Mouse (Mus musculus) megakaryocyte, adult 5-6 weeks (primary cell): ENCODE data around the gene Mtx3. TPM values are rescaled to one million over a fixed set of nuclear protein-coding genes. Genes with fewer than 3 reads are reported as not detected.
"Not testable (repeated sequence)": the region's sequence is repeated elsewhere in the genome, so short reads cannot be mapped to it uniquely, and the experiment has no call there.

Experiments used
- ATAC-seq: 2 replicates; pipeline ENCODE4 v1.8.0; 2016; ENCODE audit warnings: mild to moderate bottlenecking, inconsistent platforms; ENCODE audit not compliant: poor library complexity, severe bottlenecking
- total RNA-seq, 2 experiments: library from RNA; stranded (forward) in 1 of 2; stranded (reverse) in 1 of 2; fragments of 153-499, 151-499 nt in 1 of 2; fragments of 221-1000, 200-1000 nt in 1 of 2; gene quantifications; 2 replicates each; pipeline versions ENCODE4 v1.2.3 to v1.2.4; 2015 to 2017

The Mtx3 gene
- total RNA-seq (2015) (2.3 and 4.1 TPM in 2 replicates), total RNA-seq (2017) (3.3 TPM in 2 replicates)

DNA sequence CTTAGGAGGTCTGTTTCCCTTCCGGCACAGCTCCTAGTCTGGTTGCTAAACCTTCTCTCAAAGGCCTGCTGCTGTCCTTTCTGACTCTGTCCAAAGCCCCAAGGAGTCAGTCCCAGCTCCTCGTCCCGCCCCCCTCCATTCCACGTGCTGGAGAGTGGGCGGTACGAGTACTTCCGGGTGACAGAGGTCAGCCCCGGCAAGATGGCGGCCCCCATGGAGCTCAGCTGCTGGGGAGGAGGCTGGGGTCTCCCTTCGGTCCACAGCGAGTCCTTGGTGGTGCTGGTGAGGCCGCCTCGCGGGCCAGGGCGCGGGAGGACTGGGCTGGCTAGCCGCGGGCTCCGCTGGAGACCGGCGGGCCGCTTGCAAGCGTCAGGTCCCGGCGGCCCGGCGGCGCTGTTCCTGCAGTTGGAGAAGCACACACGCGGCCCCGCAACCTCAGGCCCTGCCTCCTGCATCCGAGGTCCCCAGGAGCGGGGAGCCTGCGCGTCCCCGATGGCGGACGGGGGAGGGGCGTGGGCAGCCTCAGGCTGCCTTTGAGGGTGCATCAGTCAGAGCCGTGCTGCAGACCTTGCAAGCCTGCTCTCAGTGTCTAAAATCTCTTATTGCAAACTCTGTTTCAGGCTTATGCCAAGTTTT is at the start of gene Mtx3:
Gene Mtx3, plus strand, starts transcription at position 175 of the 636 bp plus-strand sequence.
- peak; percentile 98 for ATAC-seq

DNA sequence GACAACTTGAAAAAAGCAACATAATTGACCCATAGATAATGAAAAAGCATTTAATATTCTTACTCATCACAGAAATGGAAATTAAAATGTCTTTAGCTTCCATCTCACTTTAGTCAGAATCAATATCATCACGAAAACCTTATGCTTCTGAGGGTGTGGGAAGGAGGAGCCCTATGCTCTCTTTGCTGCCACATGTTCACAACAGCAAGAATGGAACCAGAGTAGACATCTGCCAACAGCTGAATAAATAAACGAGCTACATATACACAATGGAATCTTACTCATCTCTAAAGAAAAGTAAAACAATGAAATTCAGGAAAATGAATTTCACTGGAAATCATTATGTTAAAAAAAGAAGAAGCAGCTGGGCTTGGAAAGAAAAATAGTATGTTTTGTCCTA is 45.7 kb upstream of the Mtx3 start:
- no peak for ATAC-seq

DNA sequence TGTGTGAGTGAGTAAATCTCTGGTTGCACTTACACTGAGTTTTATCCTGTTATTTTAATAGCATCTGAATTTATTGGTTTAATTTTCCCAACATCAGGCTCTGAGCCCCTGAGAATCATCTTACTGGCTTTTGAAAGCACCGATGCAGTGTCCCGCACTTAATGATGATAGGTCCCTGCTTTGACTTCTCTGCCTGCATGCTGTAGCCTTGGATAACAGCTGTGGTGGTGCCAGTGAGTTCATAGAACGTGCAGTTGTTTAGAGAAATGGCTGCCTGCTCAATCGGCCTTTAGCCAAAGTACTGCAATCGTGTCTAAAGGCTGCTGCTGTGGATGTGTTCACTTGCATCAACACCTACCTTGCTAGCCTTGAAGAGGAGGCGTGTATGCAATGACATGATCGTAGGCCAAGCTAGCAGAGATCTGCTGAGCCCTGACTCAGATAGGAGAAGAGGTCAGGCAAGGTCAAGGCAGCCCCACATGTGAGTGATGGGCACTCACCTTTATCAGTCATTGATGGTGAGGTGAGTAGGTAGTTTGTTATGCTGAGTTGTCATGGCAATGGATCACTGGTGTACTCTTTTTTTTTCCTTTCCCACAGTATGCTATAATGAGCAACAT is 45.1 kb upstream of the Mtx3 start:
- ATAC-seq, result no peak

DNA sequence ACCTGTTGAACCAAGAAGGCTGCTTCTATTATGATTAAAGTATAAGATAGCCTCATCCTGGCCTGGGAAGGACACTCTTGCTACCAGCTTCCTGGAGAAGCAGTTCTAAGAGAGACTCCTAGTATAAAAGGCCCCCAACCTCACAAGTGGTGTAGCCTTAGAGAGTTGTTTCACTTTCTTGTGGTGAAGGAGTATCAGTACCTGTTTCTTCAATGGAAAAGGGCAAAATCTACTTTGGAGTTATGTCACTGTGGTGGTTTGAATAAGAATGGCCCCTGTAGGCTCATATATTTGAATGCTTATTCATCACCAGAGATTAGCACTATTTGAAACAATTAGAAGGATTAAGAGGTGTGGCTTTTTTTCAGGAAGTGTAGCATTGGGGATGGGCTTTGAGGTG is 37.8 kb upstream of the Mtx3 start:
- ATAC-seq, result no peak

DNA sequence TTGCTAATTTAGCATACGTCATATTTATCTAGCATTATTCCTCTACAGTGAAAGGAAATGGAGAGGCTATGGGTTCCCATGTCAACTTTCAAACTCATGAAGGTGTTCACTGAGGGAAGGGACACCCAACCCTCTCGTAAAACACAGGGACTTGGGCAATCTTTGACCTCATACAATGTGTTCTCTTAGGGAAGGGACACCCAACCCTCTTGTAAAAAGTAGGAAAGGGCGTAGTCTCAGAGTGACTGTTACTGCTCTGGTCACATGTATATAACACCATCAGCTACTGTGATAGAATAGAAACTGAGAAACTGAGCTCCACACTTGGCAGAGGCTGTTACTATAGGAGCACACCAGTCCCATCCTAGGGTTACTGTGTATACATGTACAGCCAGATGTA is 36.7 kb upstream of the Mtx3 start:
- no peak for ATAC-seq

DNA sequence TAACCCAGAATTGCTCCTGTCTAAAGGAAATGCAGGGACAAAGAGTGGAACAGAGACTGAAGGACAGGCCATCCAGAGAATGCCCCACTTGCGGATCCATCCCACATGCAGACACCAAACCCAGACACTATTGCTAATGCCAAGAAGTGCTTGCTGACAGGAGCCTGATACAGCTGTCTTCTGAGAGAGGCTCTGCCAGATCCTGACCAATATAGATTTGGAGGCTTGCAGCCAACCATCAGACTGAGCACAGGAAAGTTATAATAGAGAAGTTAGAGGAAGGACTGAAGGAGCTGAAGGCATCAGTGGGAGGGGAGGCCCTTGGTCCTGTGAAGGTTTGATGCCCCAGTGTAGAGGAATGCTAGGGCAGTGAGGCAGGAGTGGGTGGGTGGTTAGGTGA is 34.0 kb upstream of the Mtx3 start:
- not testable (repeated sequence) for ATAC-seq

DNA sequence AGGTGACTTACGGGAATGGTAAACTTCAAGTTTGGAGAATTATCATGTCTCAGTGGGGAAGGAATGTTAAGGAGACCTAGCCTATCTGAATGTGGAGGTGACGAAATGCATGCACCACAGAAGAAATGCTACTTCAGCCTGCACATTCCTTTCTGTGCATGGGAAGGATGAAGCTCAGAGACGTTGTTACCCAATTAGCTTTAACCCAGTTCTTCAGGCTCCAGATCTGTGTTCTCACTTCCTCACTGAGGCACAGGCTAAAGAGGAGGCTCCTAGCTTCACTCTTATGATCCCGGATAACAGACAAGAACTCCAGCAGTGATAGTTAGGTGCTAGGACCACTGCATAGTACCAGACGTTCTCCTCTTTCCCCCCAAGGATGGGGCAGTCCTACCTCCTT is 28.2 kb upstream of the Mtx3 start:
- peak; percentile 79 for ATAC-seq

DNA sequence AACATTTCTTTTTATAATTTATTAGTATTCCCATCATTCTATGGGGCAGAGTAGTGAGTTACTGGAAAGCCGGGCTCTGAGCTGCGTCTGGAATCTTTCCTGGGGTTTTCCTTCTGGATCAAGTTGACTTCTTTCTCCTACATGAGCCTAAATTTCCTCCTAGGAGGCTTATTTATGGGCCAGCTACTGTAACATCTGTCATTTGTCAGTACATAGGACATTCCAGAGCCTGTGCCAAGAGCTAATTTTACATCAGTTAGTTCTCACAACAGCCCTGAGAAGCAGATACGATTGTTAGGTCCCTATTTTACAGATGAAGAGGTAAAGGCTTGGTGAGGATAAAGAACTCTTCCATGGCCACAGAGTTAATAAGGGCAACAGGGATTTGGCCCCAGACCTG is 27.2 kb upstream of the Mtx3 start:
- no peak for ATAC-seq

DNA sequence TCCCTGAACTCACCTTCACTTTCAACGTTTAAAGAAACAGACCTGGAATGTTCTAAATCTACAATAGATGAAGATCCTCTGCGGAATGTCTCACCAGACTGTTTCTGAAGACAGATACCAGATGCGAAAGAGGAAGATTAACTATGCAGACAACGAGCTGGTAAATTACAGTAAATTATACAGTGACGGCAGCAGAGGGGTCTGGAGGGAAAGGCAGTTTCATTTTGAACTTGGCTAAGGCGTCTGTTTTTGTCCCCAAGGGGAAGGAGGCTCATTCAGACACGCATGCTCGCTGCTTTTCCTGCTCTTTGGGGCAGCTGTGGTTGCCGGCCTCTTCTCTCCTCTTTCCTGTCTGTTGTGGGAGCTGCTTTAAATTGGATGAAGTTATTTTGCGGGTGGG is 15.7 kb upstream of the Mtx3 start:
- peak; percentile 55 for ATAC-seq

DNA sequence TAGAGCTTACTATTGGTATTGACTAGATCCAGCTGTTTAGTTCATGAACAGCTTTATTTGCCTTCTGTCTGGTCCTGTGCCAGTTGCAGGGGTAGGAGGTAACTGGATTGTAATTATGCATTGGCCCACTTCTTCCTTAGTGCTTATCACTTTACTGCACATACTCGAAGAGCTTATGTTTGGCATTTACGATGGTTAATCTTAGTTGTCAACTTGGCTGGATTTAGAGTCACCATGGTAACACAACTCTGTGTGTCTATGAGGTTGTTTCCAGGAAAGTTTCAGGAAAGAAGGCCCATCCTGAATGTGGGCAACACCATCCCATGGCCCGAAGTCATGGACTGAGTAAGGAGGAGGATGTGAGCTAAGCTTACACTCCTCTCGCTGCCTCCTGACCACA is 11.4 kb upstream of the Mtx3 start:
- no peak for ATAC-seq

DNA sequence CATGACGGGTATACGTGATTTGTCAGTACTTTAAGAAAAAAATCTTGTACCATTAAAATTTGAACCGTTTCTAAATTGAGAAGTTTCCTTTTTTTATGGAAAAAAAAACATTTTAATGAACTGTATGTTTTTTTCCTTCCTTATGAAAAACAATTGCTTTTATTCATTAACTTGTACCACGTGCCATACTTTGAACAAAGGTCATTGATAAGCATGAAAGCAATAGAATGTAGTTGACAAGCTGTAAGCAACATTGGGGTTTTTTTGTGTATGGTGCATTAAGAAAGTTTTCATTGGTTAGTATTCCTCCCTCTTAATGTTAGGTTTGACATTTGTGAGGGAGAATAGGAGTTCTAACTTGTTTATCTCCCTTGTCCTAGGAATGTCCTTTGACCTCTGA is 1.9 kb downstream of the Mtx3 start:
- no peak for ATAC-seq

DNA sequence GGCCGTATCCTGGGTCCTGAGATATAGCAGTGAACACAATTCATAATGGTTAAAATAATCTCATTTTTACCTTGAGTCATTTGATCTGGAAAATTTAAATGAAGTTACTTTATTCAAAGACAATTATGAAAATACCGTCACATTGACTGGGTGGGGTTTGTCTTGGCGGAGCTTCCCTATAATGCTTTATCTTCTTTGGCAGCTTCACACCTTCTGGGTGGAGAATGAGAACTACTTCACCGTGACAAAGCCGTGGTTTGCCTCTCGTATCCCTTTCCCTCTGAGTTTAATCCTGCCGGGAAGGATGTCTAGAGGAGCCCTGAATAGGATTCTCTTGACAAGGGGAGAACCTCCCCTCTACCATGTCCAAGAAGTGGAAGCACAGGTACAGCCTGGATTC is 2.8 kb downstream of the Mtx3 start:
- no peak for ATAC-seq

DNA sequence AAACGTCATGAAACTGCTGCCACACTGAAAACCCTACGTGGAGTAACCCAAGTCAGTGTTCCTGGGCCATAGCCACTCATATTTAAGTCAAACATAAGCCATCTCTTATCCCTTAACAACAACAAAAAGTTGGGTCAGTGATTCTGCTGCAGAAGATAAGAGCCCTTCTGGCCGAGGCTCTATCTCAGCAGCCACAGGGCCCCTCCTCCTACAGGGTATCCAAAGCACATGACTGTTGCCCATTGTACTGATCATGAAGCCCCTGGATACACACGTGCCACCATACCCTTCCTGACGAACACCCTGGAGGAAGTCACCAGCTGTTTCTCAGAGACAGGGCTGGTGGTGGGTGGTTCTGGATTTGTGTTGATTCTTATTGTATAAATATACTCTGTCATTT is 3.4 kb downstream of the Mtx3 start:
- no peak for ATAC-seq

DNA sequence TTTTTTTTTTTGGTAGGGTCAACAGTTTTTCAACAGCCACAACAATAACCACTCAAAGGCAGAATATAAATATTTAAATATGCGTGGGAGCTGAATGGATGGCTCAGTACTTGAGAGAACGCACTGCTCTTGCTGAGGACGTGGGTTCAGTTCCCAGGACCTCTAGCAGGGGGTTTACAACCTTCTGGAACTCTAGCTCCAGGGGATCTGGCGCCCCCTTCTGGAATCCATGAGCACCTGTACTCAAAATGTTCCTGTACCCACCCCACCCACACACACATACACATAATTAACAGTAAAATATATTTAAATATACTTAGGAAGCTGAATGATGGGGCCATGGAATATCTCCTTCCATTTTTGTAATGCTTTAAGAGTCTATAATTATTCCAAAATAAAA is 11.3 kb downstream of the Mtx3 start:
- no peak for ATAC-seq

DNA sequence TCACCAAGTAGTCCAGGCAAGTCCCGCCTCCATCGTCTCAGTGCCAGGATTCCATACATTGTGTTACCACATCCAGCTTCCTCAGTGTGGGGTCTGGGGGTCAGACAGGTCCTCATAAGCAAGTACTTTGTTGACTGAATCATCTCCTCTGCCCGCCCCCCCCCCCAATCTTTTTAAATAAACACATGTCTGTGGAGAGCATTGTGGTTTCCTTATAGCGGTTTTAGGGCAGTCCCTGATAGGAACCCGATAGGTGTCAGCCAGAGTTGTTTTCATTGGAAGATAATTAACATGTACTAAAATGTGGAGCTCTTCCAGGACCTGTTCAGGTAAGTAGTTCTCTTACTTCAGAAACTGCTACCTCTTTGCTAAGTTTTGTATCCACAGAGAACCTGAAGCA is 14.2 kb downstream of the Mtx3 start:
- ATAC-seq, result no peak

DNA sequence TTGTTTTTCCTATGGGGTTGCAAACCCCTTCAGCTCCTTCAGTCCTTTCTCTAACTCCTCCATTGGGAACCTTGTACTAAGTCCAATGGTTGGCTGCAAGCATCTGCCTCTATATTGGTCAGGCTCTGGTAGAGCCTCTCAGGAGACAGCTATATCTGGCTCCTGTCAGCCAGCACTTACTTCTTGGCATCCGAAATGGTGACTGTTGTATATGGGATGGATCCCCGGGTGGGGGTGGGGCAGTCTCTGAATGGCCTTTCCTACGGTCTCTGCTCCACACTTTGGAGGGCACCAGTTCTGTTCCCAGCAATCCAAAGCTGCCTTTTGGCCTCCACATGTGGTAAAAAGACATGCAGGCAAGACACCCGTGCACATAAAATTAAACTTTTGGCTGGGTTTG is 15.4 kb downstream of the Mtx3 start:
- ATAC-seq, result no peak

DNA sequence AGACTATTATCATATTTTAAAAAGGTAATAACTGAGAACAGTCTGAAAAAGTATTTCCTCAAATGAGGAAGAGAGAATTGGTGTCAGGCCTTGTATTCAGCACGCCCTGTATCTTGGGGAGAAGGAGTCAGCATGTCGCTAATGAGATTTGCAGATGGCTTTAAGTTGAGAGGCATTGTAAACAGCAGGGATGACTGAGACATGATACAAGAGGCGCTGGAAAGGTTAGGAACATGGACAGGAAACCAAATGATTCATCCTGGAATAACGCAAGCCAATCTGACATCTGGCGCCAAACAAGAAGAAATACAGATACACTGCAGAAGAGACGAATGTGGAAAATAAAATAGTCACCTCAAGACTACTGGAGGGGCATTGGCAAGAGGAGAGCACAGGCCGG is 20.8 kb downstream of the Mtx3 start:
- no peak for ATAC-seq

DNA sequence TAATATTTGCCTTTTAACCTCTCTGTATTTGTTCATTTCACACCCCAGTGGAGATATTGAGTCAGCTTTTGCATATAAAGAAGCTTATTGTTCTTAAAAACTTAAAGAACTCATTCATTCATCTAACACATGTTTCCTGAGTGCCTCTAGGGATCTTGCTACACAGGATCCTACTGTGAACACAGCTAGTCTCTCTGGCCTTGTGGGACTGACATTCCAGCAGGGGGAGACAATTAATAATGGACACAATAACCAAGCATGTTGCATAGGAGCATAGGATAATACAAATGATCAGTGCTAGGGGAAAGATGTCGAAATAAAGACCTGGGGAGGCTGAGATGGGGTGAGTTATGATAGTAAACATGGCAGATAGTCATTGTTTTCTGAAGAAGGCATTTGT is 22.1 kb downstream of the Mtx3 start:
- no peak for ATAC-seq

DNA sequence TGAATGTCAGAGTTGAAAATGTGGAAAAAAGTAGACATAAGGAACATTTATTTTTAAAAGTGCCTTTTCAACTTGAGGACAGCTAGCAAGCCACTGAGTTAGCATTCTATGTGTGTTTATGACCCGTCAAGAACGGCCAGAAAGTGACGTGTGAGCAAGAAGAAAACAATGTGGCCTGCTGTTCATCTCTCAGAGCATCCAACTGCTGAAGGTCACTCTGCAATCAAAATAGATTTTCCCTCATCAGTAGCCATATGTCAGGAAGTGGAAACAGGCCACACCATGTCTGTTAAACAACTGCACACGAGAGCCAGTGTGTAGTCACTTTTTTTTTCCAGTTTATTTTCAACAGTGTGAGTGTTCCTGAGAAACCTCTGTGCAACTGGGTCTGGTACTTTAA is 35.0 kb downstream of the Mtx3 start:
- no peak for ATAC-seq

DNA sequence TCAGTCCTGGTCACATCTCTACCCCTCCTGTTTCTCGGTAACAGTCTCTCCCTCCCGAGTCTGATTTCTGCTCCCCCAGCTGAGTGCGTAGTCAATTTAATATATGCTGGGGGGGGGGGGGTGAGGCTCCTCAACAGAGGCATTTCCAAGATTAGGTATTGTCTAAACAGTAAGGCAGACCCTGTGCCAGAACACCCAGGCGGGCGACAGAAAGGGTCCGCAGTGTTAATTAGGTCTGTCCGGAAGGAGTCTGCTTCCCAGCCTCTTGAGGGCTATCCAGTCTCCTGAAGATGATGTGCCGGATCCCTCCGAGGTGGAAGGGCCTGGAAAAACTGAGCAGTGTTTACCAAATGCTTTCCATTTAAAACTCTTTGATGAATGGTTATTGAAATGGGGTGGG is 35.4 kb downstream of the Mtx3 start:
- ATAC-seq, result no peak

DNA sequence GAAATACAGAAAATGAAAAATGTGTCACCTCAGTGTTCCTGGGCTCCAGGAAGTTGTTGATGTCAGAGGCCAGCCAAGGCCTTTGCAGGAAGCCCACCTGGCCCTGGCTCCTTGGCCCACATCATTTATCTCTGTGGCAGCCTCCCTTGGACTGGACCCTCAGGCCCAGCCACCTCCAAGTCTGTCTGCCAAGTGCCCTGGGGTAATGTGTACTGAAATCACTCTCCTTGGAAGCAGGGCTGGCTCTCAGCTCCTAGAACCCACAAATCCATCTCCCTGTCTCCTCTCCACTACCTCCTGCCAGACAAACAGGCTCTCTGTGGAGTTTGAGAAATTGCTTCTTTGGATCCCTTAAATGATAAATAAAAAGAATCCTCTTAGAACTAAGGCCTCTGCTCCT is 36.0 kb downstream of the Mtx3 start:
- no peak for ATAC-seq

DNA sequence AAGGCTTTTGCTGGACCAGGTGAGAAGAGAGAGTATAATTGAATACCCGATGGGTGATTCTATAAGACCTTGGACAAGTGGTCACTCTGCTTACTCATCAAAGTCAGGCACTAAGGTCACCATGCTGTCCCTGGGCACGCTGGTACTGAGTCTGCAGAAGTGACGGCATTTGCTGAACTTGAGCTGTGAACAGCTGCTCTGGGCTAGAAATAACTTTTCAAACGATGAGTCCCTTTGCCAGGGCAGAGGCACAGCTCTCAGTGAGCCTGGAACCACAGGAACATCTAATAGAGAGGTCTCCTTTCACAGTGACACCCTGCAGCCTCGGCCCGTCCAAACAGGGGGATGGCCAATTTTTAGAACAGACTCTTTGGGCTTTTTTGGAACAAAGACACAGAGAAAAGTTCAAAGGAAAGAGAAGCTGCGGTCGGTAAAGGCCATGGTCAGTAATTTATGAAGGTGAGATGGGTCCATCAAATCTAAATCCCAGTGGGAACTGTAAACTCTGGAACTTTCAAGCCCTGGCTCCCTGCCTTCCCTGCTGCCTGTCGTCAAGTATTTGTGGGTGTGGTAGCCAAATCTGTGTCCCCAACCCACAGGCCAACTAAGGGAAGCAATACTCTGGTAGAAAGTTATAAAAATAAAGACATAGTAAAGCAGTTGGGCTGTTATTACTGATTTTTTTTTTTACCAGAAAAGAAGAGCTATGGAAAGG is 37.9 kb downstream of the Mtx3 start:
- ATAC-seq, result no peak
